In the genomic region with DNA sequence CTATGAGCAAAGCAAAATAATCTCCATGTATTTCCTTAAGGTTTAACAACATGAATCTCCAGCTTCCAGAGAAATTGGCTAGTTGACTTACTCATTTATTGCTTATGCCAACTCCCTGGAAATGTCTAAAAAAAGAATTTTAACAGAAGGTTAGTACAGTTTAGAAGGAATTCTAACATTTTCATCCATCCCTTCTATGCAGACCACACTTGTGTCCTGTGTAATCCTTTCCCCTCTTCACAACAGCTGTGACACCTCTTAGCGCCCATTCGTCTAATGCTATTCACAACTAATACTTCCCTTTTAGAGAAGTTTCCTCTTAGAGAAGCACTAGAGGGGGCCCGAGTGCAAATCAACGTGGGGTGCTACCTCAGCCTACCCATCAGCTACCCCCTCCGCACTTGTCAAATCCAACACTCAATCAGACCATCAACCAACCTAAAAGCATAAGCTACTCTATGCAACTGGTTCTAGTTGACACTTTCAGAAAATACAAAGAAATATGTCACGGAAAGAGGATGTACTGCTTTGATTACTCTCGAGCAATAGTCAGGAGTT, we compare ENCODE assay signal across 11 mouse cellular contexts.
A peak's percentile ranks its signal among the peaks of the same experiment; 100 is the strongest.
DNase-seq lines count a peak whose midpoint lies in the region; ATAC-seq lines count a peak whose summit lies in the region.
"Had no signal": no experiment of that assay in that cellular context is flagged by ENCODE, and none has a peak within 500 bp of the region (broad histone marks: within the 10 kb centered on the region; RNA-seq: fewer than 3 reads in every experiment).

No protein-coding gene starts in this region.

- H3K36me3 ChIP-seq in heart, embryonic 11.5 days (ENCODE audit: control insufficient read depth, insufficient read depth, low read length), result no peaks in the 10 kb centered on the region
- H3K36me3 ChIP-seq in liver, embryonic 13.5 days, result no peaks in the 10 kb centered on the region
- H3K36me3 ChIP-seq in splenic B cell, adult 2 months (ENCODE audit: control insufficient read depth, insufficient read depth, low read length, poor library complexity, severe bottlenecking), result no peaks in the 10 kb centered on the region
- H3K36me3 ChIP-seq: liver, embryonic 15.5 days had no signal

- no peak for ATAC-seq in heart, embryonic 11.5 days (replicated peaks; ENCODE audit: insufficient number of reproducible peaks, low FRiP score, low TSS enrichment)
- ATAC-seq in liver, embryonic 13.5 days (ENCODE audit: low read depth), result 0 out of 2 replicates have a peak, but pooled peaks have one; percentile 36
- ATAC-seq: hindbrain, embryonic 16.5 days had no signal

- no peak overlapping the region for H3K4me3 ChIP-seq in heart, embryonic 11.5 days (ENCODE audit: low read depth, low read length)
- no peak overlapping the region for H3K4me3 ChIP-seq in liver, embryonic 13.5 days (replicated peaks)
- H3K4me3 ChIP-seq: liver, embryonic 15.5 days had no signal

- no peak overlapping the region for H3K27ac ChIP-seq in heart, embryonic 11.5 days (ENCODE audit: low read depth, low read length)
- H3K27ac ChIP-seq in liver, embryonic 13.5 days, result no peak overlapping the region
- H3K27ac ChIP-seq: liver, embryonic 15.5 days had no signal

- no peaks in the 10 kb centered on the region for H3K4me1 ChIP-seq in heart, embryonic 11.5 days (ENCODE audit: control insufficient read depth, insufficient read depth, low read length)
- H3K4me1 ChIP-seq in liver, embryonic 13.5 days (replicated peaks), result no peaks in the 10 kb centered on the region
- H3K4me1 ChIP-seq: liver, embryonic 15.5 days had no signal

- 56% methylated on average over 7 of the region's 7 CpGs for WGBS in heart, embryonic 11.5 days (ENCODE audit: insufficient replicate concordance)
- 34% methylated on average over 7 of the region's 7 CpGs for WGBS in liver, embryonic 13.5 days (ENCODE audit: insufficient replicate concordance)

- no peak overlapping the region for H3K9ac ChIP-seq in heart, embryonic 11.5 days (ENCODE audit: low read depth, low read length)
- H3K9ac ChIP-seq in liver, embryonic 13.5 days, result no peak overlapping the region
- H3K9ac ChIP-seq: liver, embryonic 15.5 days had no signal

- DNase-seq in heart, adult 9 months (ENCODE audit: low spot score in 2 of 2), result peak; percentile 14 to 21
- DNase-seq in thymus, postnatal 14 days, result peak; percentile 6
- no peak for DNase-seq in thymus, postnatal 10 days (ENCODE audit: low spot score in 2 of 2)
- DNase-seq in liver, embryonic 13.5 days, result no peak
- peak; percentile 84 for DNase-seq in splenic B cell, adult 2 months (ENCODE audit: low read depth, low spot score)
- DNase-seq in frontal cortex, postnatal 14 days (ENCODE audit: low spot score in 2 of 2), result no peak
- no peak for DNase-seq in cerebellum, adult 9-10 months
- DNase-seq: kidney, postnatal 4 days had no signal

- no peaks in the 10 kb centered on the region for H3K9me3 ChIP-seq in heart, embryonic 11.5 days (replicated peaks; ENCODE audit: control insufficient read depth, low read length)
- no peaks in the 10 kb centered on the region for H3K9me3 ChIP-seq in liver, embryonic 13.5 days (replicated peaks)
- H3K9me3 ChIP-seq: liver, embryonic 15.5 days had no signal

- no peaks in the 10 kb centered on the region for H3K27me3 ChIP-seq in heart, embryonic 11.5 days (ENCODE audit: control insufficient read depth, insufficient read depth, low read length)
- no peaks in the 10 kb centered on the region for H3K27me3 ChIP-seq in liver, embryonic 13.5 days
- no peaks in the 10 kb centered on the region for H3K27me3 ChIP-seq in splenic B cell, adult 2 months (ENCODE audit: control insufficient read depth, insufficient read depth, low read length, poor library complexity, severe bottlenecking)
- H3K27me3 ChIP-seq: liver, embryonic 15.5 days had no signal

- no peak overlapping the region for H3K4me2 ChIP-seq in heart, embryonic 11.5 days
- no peak overlapping the region for H3K4me2 ChIP-seq in liver, embryonic 13.5 days
- H3K4me2 ChIP-seq: liver, embryonic 15.5 days had no signal

Comparison
In these comparisons a context has a peak if more than half of its experiments do, and no peak if none do; other contexts are left out.
1. DNase-seq: peak in heart, adult 9 months (2 of 2), thymus, postnatal 14 days (single experiment) and splenic B cell, adult 2 months (single experiment); none in thymus, postnatal 10 days (0 of 2), liver, embryonic 13.5 days (single experiment), frontal cortex, postnatal 14 days (0 of 2) and cerebellum, adult 9-10 months (single experiment).